Comparison of ENCODE assay signal across 15 mouse cellular contexts in the genomic region with DNA sequence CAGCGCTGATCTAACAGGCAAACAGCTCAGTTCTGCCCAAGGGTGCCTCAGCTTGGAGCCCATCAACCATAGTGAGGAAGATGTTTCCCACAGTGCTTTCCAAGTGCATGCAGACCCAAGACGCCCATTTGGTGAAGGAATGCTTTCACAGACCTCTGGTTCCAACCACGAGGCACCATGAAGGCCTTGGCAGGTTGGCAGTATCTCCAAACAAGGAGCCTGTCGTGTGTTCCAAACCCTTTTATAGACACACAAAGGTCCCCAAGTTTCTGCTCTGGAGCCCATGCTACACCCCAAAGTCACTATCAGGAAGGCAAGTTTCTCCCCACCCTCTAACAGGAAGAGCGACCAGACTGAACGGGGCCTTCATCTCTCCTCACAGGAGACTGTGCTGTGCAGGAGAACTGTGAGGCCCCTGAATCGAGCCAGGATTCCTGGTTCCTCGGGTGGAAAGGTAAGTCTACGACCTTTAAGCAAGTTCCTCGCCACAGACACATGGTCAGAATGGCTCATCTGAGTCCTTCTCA. TPM values are rescaled to one million over a fixed set of nuclear protein-coding genes. Genes with fewer than 3 reads are reported as not detected.
DNase-seq lines count a peak whose midpoint lies in the region; ATAC-seq and TF ChIP-seq lines count a peak whose summit lies in the region.
"Had no signal": no experiment of that assay in that cellular context is flagged by ENCODE, and none has a peak within 500 bp of the region (broad histone marks: within the 10 kb centered on the region; RNA-seq: fewer than 3 reads in every experiment).

No protein-coding gene starts in this region.

- WGBS in heart, embryonic 11.5 days (ENCODE audit: insufficient replicate concordance), result 77% methylated on average over 10 of the region's 10 CpGs
- 77% methylated on average over 10 of the region's 10 CpGs for WGBS in heart, embryonic 12.5 days
- WGBS in spleen, adult 2 months, result 41% methylated on average over 10 of the region's 10 CpGs
- WGBS in liver, embryonic 14.5 days (ENCODE audit: insufficient replicate concordance), result 30% methylated on average over 10 of the region's 10 CpGs

- H3K9ac ChIP-seq in heart, embryonic 11.5 days (ENCODE audit: low read depth, low read length), result no peak overlapping the region
- H3K9ac ChIP-seq in heart, embryonic 12.5 days, result no peak overlapping the region
- H3K9ac ChIP-seq in liver, embryonic 14.5 days (replicated peaks), result peak overlapping the region; percentile 68
- H3K9ac ChIP-seq: embryonic facial prominence, embryonic 15.5 days; hindbrain, embryonic 14.5 days had no signal

- intact Hi-C loops in left cerebral cortex, postnatal 14 days (cut with DNase I), result no loop called here

- TF ChIP-seq POLR2A in spleen, adult 2 months (IDR thresholded peaks at IDR 0.05; ENCODE audit: low read depth, low read length), result no peak

- no peak overlapping the region for H3K4me3 ChIP-seq in heart, embryonic 11.5 days (ENCODE audit: low read depth, low read length)
- H3K4me3 ChIP-seq in heart, embryonic 12.5 days, result no peak overlapping the region
- H3K4me3 ChIP-seq in spleen, adult 2 months (ENCODE audit: extremely low read depth, insufficient read depth, insufficient read length), result peak overlapping the region; percentile 11; the same call in 1 of the 2 replicates
- H3K4me3 ChIP-seq in liver, embryonic 14.5 days (ENCODE audit: insufficient read depth in 1 of 2, low read depth in 2 of 2, low read length in 2 of 2), result peak overlapping the region in 1 of 2 experiments; percentile 27; a peak in 3 of 4 replicates
- H3K4me3 ChIP-seq: embryonic facial prominence, embryonic 15.5 days had no signal

- no peaks in the 10 kb centered on the region for H3K9me3 ChIP-seq in heart, embryonic 11.5 days (replicated peaks; ENCODE audit: control insufficient read depth, low read length)
- H3K9me3 ChIP-seq in heart, embryonic 12.5 days (replicated peaks), result no peaks in the 10 kb centered on the region
- no peaks in the 10 kb centered on the region for H3K9me3 ChIP-seq in liver, embryonic 14.5 days (ENCODE audit: control insufficient read depth, low read length)
- H3K9me3 ChIP-seq: embryonic facial prominence, embryonic 15.5 days had no signal

- ATAC-seq in heart, embryonic 11.5 days (replicated peaks; ENCODE audit: insufficient number of reproducible peaks, low FRiP score, low TSS enrichment), result no peak
- ATAC-seq in heart, embryonic 12.5 days (ENCODE audit: insufficient number of reproducible peaks, low FRiP score), result no peak
- ATAC-seq in liver, embryonic 14.5 days (ENCODE audit: insufficient read depth), result no peak
- ATAC-seq in cerebellum, adult (ENCODE audit: insufficient number of reproducible peaks, low FRiP score, low TSS enrichment), result no peak
- ATAC-seq: forebrain, embryonic 16.5 days had no signal

- no peak for TF ChIP-seq EP300 in liver, embryonic 14.5 days (IDR thresholded peaks at IDR 0.05; ENCODE audit: low read depth)

- H3K4me1 ChIP-seq in heart, embryonic 11.5 days (ENCODE audit: control insufficient read depth, insufficient read depth, low read length), result peaks cover 59% of the 10 kb centered on the region
- H3K4me1 ChIP-seq in heart, embryonic 12.5 days (replicated peaks), result peaks cover 81% of the 10 kb centered on the region
- H3K4me1 ChIP-seq in spleen, adult 2 months (ENCODE audit: control insufficient read depth, insufficient read depth, insufficient read length), result peaks cover 84% of the 10 kb centered on the region
- H3K4me1 ChIP-seq in liver, embryonic 14.5 days (replicated peaks; ENCODE audit: control insufficient read depth in 2 of 2, insufficient read depth in 2 of 2, low read length in 1 of 2), result peaks cover 66 to 75% of the 10 kb centered on the region in 2 experiments

- H3K36me3 ChIP-seq in heart, embryonic 11.5 days (ENCODE audit: control insufficient read depth, insufficient read depth, low read length), result no peaks in the 10 kb centered on the region; the same call in 1 of the 2 replicates
- H3K36me3 ChIP-seq in heart, embryonic 12.5 days, result no peaks in the 10 kb centered on the region
- no peaks in the 10 kb centered on the region for H3K36me3 ChIP-seq in spleen, adult 2 months (ENCODE audit: control insufficient read depth, insufficient read depth, low read length)
- no peaks in the 10 kb centered on the region for H3K36me3 ChIP-seq in liver, embryonic 14.5 days (replicated peaks; ENCODE audit: control insufficient read depth, insufficient read depth, low read depth)
- H3K36me3 ChIP-seq: embryonic facial prominence, embryonic 15.5 days had no signal

- no peak overlapping the region for H3K4me2 ChIP-seq in heart, embryonic 11.5 days
- H3K4me2 ChIP-seq in heart, embryonic 12.5 days, result no peak overlapping the region
- H3K4me2 ChIP-seq in liver, embryonic 14.5 days (ENCODE audit: low read depth), result peak overlapping the region; percentile 60
- H3K4me2 ChIP-seq: embryonic facial prominence, embryonic 15.5 days; hindbrain, embryonic 14.5 days had no signal

- TF ChIP-seq CTCF in spleen, adult 2 months (IDR thresholded peaks at IDR 0.05; ENCODE audit: extremely low read depth, insufficient read depth, insufficient read length, insufficient replicate concordance), result no peak
- no peak for TF ChIP-seq CTCF in liver, embryonic 14.5 days (IDR thresholded peaks at IDR 0.05; ENCODE audit: low read depth)

- H3K27me3 ChIP-seq in heart, embryonic 11.5 days (ENCODE audit: control insufficient read depth, insufficient read depth, low read length), result no peaks in the 10 kb centered on the region
- H3K27me3 ChIP-seq in heart, embryonic 12.5 days (replicated peaks), result no peaks in the 10 kb centered on the region
- no peaks in the 10 kb centered on the region for H3K27me3 ChIP-seq in spleen, adult 2 months (ENCODE audit: control insufficient read depth, insufficient read depth, low read length)
- no peaks in the 10 kb centered on the region for H3K27me3 ChIP-seq in liver, embryonic 14.5 days (ENCODE audit: control insufficient read depth, insufficient read depth, low read length)
- H3K27me3 ChIP-seq: embryonic facial prominence, embryonic 15.5 days had no signal

- no peak for DNase-seq in spleen, adult 2 months (ENCODE audit: low read depth in 1 of 2, low spot score in 2 of 2)
- DNase-seq in spleen, postnatal 4 days (ENCODE audit: low spot score in 2 of 2), result no peak
- no peak for DNase-seq in liver, embryonic 14.5 days (ENCODE audit: low read depth in 3 of 3, low spot score in 3 of 3)
- no peak for DNase-seq in left cerebral cortex, postnatal 14 days (ENCODE audit: low spot score in 2 of 2)
- DNase-seq: cerebellum, adult 18-20 months; left cerebral cortex, postnatal 4 days; lung, adult 2 months; lung, postnatal 4 days; right cerebral cortex, postnatal 25 days had no signal

- peak overlapping the region; percentile 29; the same call in 1 of the 2 replicates for H3K27ac ChIP-seq in heart, embryonic 11.5 days (ENCODE audit: low read depth, low read length)
- H3K27ac ChIP-seq in heart, embryonic 12.5 days (ENCODE audit: poor library complexity, severe bottlenecking), result no peak overlapping the region
- H3K27ac ChIP-seq in spleen, adult 2 months (ENCODE audit: insufficient read depth, low read length), result peak overlapping the region; percentile 86
- peak overlapping the region; percentile 100 for H3K27ac ChIP-seq in liver, embryonic 14.5 days
- H3K27ac ChIP-seq: embryonic facial prominence, embryonic 15.5 days; hindbrain, embryonic 14.5 days had no signal

RNA-seq across cellular contexts. Expression of a gene that starts 13.0 kb away (rescaled TPM):
- 5.9 and 7.1 TPM in 2 replicates for polyA plus RNA-seq in heart, embryonic 11.5 days (2014; fragmentation: Nextera tagmentation; extraction: Ambion mirVana)
- 8.7 and 10.6 TPM in 2 replicates for polyA plus RNA-seq in heart, embryonic 12.5 days (2016; fragmentation: Nextera tagmentation; extraction: Ambion mirVana)
- polyA plus RNA-seq in spleen, adult 2 months (2012; rRNA removed), result 30.6 and 36.4 TPM in 2 replicates
- 3.9 and 4.3 TPM in 2 replicates for polyA plus RNA-seq in liver, embryonic 14.5 days (2012; rRNA removed)
- polyA plus RNA-seq in liver, embryonic 14.5 days (2014; fragmentation: Nextera tagmentation; extraction: Ambion mirVana), result 4.5 and 5.1 TPM in 2 replicates
- 10 to 100 TPM; 12.6 to 18.6 TPM for total RNA-seq in left cerebral cortex, postnatal 14 days (2021)

RNA-seq across cellular contexts. Expression of a gene that starts 57.4 kb away (rescaled TPM):
- polyA plus RNA-seq in heart, embryonic 11.5 days (2014; fragmentation: Nextera tagmentation; extraction: Ambion mirVana), result 0.50 and 0.62 TPM in 2 replicates
- 0.40 and 0.68 TPM in 2 replicates for polyA plus RNA-seq in heart, embryonic 12.5 days (2016; fragmentation: Nextera tagmentation; extraction: Ambion mirVana)
- polyA plus RNA-seq in spleen, adult 2 months (2012; rRNA removed), result 0.21 and 0.40 TPM in 2 replicates
- 0.09 and 0.10 TPM in 2 replicates for polyA plus RNA-seq in liver, embryonic 14.5 days (2012; rRNA removed)
- polyA plus RNA-seq in liver, embryonic 14.5 days (2014; fragmentation: Nextera tagmentation; extraction: Ambion mirVana), result 0.05 and 0.11 TPM in 2 replicates
- total RNA-seq in left cerebral cortex, postnatal 14 days (2021), result 1 to 10 TPM; 5.8 to 6.8 TPM
